Mouse (Mus musculus) kidney, postnatal 25 days (tissue): ENCODE measurements at regions not wholly inside any gene's neighbourhood (a gene's known extent, or its start where the extent isn't known, plus 50 kb on each side); places are given as distances from the start of the nearest gene placed in this dataset.
A peak's percentile ranks its signal among the peaks of the same experiment; 100 is the strongest.
"Not testable (repeated sequence)": the region's sequence is repeated elsewhere in the genome, so short reads cannot be mapped to it uniquely, and the experiment has no call there.

Source experiments
- DNase-seq, 2 experiments: peaks; one replicate each; pipeline ENCODE4 v3.0.0; 2021; ENCODE audit warnings: mixed read lengths in 2 of 2

- DNase-seq: no peak
Observed at GRCm38 (mm10) chr12:65325347-65325746, 100.0 kb downstream of the Wdr20rt start.

GRCm38 (mm10) chr12:65328532-65328931 is 103.2 kb downstream of the Wdr20rt start:
- no peak for DNase-seq

- no peak for DNase-seq
Observed at GRCm38 (mm10) chr12:65329678-65330077, 104.4 kb downstream of the Wdr20rt start.

- no peak for DNase-seq
Observed at GRCm38 (mm10) chr12:65340009-65340408, 114.7 kb downstream of the Wdr20rt start.

GRCm38 (mm10) chr12:65347251-65347650 is 121.9 kb downstream of the Wdr20rt start:
- DNase-seq: no peak

- DNase-seq: no peak
Observed at GRCm38 (mm10) chr12:65349535-65349934, 124.2 kb downstream of the Wdr20rt start.

GRCm38 (mm10) chr12:65364179-65364578 is 138.9 kb downstream of the Wdr20rt start:
- no peak for DNase-seq

GRCm38 (mm10) chr12:65367334-65367733 is 142.0 kb downstream of the Wdr20rt start:
- DNase-seq: no peak

GRCm38 (mm10) chr12:65367866-65368419 is 142.6 kb downstream of the Wdr20rt start:
- no peak for DNase-seq

- no peak for DNase-seq
Observed at GRCm38 (mm10) chr12:65371650-65372049, 146.3 kb downstream of the Wdr20rt start.

- no peak for DNase-seq
Observed at GRCm38 (mm10) chr12:65379321-65379720, 154.0 kb downstream of the Wdr20rt start.

GRCm38 (mm10) chr12:65382118-65382791 is 156.9 kb downstream of the Wdr20rt start:
- DNase-seq: no peak

GRCm38 (mm10) chr12:65382796-65383195 is 157.5 kb downstream of the Wdr20rt start:
- DNase-seq: not testable (repeated sequence)

- DNase-seq: no peak
Observed at GRCm38 (mm10) chr12:65386005-65386645, 160.8 kb downstream of the Wdr20rt start.

- DNase-seq: no peak
Observed at GRCm38 (mm10) chr12:65387042-65387441, 161.7 kb downstream of the Wdr20rt start.

- no peak for DNase-seq
Observed at GRCm38 (mm10) chr12:65389512-65389911, 164.2 kb downstream of the Wdr20rt start.

- no peak for DNase-seq
Observed at GRCm38 (mm10) chr12:65390330-65390729, 165.0 kb downstream of the Wdr20rt start.

- DNase-seq: peak in 1 of 2 experiments; percentile 32
Observed at GRCm38 (mm10) chr12:65401728-65402419, 176.6 kb downstream of the Wdr20rt start.

- no peak for DNase-seq
Observed at GRCm38 (mm10) chr12:65403124-65403523, 177.8 kb downstream of the Wdr20rt start.

GRCm38 (mm10) chr12:65413034-65413700 is 187.8 kb downstream of the Wdr20rt start:
- no peak for DNase-seq

GRCm38 (mm10) chr12:65414393-65414792 is 189.1 kb downstream of the Wdr20rt start:
- no peak for DNase-seq

GRCm38 (mm10) chr12:65416909-65417308 is 191.6 kb downstream of the Wdr20rt start:
- no peak for DNase-seq

GRCm38 (mm10) chr12:65420127-65420526 is 194.8 kb downstream of the Wdr20rt start:
- DNase-seq: no peak
